Mouse (Mus musculus) pancreas, adult 10 weeks (tissue): Measurements from ENCODE around the gene Popdc3. TPM values are rescaled to one million over a fixed set of nuclear protein-coding genes. Genes with fewer than 3 reads are reported as not detected.

Experiments
- polyA plus RNA-seq: library from polyadenylated mRNA; stranded (reverse); fragments of 350-450 nt; fragmentation: Illumina TruSeq; extraction: RNeasy Lipid Tissue Mini Kit (QIAGEN cat#74804); gene quantifications from one replicate; pipeline ENCODE4 v1.2.3, GENCODE M21; 2015; ENCODE audit warnings: low read depth, low replicate concordance; ENCODE audit not compliant: insufficient read depth

Popdc3 gene
- polyA plus RNA-seq = not detected

DNA sequence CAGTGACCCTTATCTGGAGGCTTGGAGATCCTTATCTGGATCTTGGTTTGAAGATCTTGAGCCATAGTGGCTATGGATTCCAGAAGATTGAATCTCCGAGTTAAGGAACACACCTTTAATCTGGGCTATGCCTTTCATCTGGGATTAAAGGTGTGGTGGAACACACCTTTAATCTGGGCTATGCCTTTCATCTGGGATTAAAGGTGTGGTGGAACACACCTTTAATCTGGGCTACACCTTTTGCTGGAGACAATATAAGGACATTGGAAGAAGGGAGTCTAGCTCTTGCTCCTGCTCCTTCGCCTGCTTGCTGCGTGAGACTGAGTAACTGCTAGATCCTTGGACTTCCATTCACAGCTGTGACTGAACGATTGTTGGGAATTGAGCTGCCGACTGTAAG, at the start of gene Popdc3:
TSS of gene Popdc3 (plus strand) at position 301 of the 400 bp plus-strand sequence.

DNA sequence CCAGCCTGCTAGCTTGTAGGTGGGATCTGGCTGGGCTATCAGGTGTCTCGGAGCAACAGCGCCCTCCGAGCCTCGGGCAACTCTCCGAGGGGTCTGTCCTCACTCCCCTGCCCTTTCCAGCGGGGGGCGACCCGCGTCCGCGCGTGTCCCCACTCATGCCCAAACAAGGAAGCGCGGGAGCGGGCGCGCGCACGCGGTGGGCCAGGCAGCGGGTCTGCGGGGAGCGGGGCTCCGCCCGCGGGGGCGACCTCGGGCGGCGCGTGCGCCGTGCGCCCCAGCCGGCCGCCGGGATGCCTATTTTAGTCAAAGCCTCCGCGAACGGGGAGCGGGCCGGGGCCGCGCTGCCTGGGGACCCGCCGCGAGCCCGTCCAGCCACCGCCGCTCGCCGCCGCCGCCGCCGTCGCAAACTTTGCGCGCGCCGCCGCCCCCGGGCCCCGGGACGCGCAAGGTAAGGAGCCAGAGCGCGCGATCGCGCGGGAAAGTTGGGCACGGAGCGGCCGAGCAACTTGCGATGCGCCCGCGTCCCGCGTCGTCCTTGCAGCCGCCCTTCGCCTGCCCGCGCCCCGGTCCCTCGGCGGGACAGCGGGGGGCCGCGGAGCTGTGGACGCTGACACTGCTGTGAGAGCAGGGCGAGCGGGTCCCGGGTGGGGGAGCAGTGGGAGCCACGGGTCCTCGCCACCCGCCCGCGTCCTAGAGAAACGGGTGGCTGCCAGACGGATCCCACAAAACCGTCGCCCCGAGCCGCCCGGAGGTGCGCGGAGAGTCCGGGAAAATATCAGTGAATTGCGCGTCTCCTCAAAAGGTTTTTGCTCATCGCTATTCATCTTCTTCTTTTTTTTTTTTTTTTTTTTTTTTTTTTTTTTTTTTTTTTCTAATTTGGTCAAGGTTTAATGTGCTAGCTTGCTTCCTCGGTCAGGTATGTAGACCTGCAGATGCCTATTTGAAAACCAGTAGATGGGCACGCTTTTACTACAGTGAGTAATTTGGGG, 157.8 kb downstream of the Popdc3 start, which contains the start of gene Bves:
TSS of gene Bves (plus strand) at position 339 of the 989 bp plus-strand sequence.

Other genes with a start within 250 kb of the Popdc3 start
- gene Prep, start 110.9 kb upstream of the Popdc3 start, polyA plus RNA-seq = 1.5 TPM
- gene Bves, start 157.7 kb downstream of the Popdc3 start, polyA plus RNA-seq = not detected